Mouse (Mus musculus): ENCODE measurements around the gene Gm2174. TPM values are rescaled to one million over a fixed set of nuclear protein-coding genes. Genes with fewer than 3 reads are reported as not detected.

Gene Gm2174
- 0.99 and 1.6 TPM in 2 replicates for polyA plus RNA-seq (2015; fragmentation: Nextera tagmentation; extraction: Ambion mirVana)

DNA sequence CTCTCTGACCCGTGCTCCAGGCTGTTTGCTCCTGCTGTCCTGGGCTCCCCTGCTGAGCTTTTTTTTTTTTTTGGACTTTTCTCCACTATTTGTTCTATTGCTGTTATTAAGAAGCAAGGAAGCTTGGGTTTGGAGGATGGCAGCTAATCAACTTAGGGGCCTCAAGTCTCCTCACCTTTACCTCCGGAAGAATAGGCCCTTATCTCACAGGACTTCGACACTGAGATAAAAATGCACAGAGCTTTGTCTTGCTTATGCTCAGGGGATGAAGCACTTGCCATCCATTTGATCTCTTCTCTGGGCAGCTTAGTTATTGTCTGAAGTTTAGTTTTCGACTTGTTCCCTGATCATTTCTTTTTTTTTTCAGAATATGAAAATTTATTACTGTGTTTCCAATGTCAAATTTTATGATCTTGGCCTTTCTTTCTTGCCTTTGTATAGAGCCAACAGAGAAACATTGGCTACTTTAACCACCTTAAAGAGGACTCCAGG is at the start of gene Gm2174:
Gene Gm2174, plus strand, starts transcription at position 442 of the 492 bp plus-strand sequence.
- no peak for ATAC-seq (replicated peaks)
- Histone ChIP-seq H3K4me3 (no peak within 1 kb of the TSS), H3K9ac (no peak within 1 kb of the TSS), H3K27me3 (replicated peaks) (no peaks in the 10 kb centered on the region), H3K9me3 (no peaks in the 10 kb centered on the region), H3K36me3 (replicated peaks) (no peaks in the 10 kb centered on the region), H3K4me1 (no peaks in the 10 kb centered on the region), H3K27ac (no peak within 1 kb of the TSS), H3K4me2 (no peak within 1 kb of the TSS)
- WGBS = 74% methylated on average over 4 of the region's 4 CpGs

GRCm38 (mm10) chrX:56404646-56405045 is 43.1 kb upstream of the Gm2174 start:
- H3K27me3 ChIP-seq (replicated peaks) = no peaks in the 10 kb centered on the region
- H3K9me3 ChIP-seq = no peaks in the 10 kb centered on the region
- H3K4me3 ChIP-seq = no peak overlapping the region
- H3K27ac ChIP-seq = no peak overlapping the region
- H3K4me1 ChIP-seq = no peaks in the 10 kb centered on the region
- WGBS = 26% methylated on average over 2 of the region's 2 CpGs
- no peak for ATAC-seq (replicated peaks)
- no peak overlapping the region for H3K9ac ChIP-seq
- H3K36me3 ChIP-seq (replicated peaks) = no peaks in the 10 kb centered on the region
- H3K4me2 ChIP-seq = no peak overlapping the region

GRCm38 (mm10) chrX:56405482-56405881 is 42.3 kb upstream of the Gm2174 start:
- H3K4me2 ChIP-seq = no peak overlapping the region
- ATAC-seq (replicated peaks) = no peak
- H3K36me3 ChIP-seq (replicated peaks) = no peaks in the 10 kb centered on the region
- no peak overlapping the region for H3K4me3 ChIP-seq
- no peaks in the 10 kb centered on the region for H3K27me3 ChIP-seq (replicated peaks)
- WGBS = 60% methylated on average over 1 of the region's 1 CpGs
- H3K9me3 ChIP-seq = no peaks in the 10 kb centered on the region
- no peak overlapping the region for H3K9ac ChIP-seq
- H3K4me1 ChIP-seq = no peaks in the 10 kb centered on the region
- H3K27ac ChIP-seq = no peak overlapping the region

DNA sequence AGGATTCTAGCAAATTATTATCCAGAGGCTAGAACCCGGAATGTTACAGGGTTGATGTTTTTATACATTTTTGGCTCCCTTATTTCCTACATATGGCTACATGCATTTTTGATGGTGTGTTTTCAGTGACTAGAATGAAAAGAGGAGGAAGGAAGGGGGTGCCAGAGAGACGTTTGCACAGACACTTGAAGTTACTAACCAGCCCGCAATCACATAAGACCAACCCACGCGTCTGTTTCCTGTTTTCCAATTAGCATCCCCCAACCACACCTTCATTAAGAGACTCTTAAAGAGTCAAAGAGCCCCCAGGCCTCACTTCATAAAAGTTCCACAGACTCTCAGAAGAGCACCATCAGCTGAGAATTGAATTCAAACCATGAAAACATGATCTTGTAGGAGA is 41.6 kb upstream of the Gm2174 start:
- no peaks in the 10 kb centered on the region for H3K36me3 ChIP-seq (replicated peaks)
- 61% methylated on average over 5 of the region's 5 CpGs for WGBS

DNA sequence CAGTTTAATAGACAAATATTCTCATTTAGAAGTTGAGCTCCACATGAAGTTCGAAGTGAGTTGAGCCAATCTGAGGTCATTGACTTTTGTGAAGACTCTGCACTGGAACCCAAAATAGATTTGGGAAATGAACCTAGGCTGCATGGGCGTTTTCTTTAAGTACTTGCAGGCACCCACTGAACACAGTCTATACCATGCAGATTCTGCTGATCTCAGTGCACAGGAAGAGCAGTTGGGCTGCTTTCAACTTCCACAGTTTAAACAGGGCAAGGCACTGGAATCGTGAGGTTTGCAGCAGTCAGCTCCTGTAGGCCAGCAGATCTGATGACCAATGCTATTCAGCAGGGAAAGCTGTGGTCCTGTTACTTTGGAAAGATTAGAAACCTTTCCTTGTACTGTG is 31.5 kb upstream of the Gm2174 start:
- H3K4me3 ChIP-seq = no peak overlapping the region
- no peaks in the 10 kb centered on the region for H3K9me3 ChIP-seq
- WGBS = 65% methylated on average over 3 of the region's 3 CpGs
- ATAC-seq (replicated peaks) = no peak
- no peak overlapping the region for H3K4me2 ChIP-seq
- no peaks in the 10 kb centered on the region for H3K4me1 ChIP-seq
- H3K9ac ChIP-seq = no peak overlapping the region
- no peaks in the 10 kb centered on the region for H3K36me3 ChIP-seq (replicated peaks)
- H3K27ac ChIP-seq = no peak overlapping the region
- H3K27me3 ChIP-seq (replicated peaks) = no peaks in the 10 kb centered on the region

More for the DNA sequence above, 41.6 kb upstream of the Gm2174 start:
- ATAC-seq (replicated peaks) = no peak
- H3K9me3 ChIP-seq = no peaks in the 10 kb centered on the region
- no peak overlapping the region for H3K9ac ChIP-seq
- no peaks in the 10 kb centered on the region for H3K27me3 ChIP-seq (replicated peaks)
- no peaks in the 10 kb centered on the region for H3K4me1 ChIP-seq
- no peak overlapping the region for H3K27ac ChIP-seq
- H3K4me2 ChIP-seq = no peak overlapping the region
- no peak overlapping the region for H3K4me3 ChIP-seq

DNA sequence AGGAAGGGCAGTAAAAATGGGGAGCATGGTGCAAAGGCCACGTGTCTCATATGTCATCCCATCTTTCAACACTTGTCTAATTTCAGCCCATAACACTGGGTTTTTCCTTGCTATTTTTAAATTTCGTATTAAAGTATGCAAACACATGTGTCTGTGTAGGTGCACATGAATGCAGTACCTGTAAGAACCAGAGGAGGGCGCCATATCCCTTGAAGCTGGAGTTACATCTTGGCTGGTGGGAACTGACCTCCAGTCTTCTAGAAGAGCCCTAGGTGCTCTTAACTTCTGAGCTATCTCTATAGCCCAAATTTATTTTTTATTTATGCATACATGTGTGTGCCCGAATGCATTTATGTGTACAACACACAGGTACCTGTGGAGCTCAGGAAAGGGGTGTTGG is 30.2 kb upstream of the Gm2174 start:
- Histone ChIP-seq H3K4me1 (no peaks in the 10 kb centered on the region), H3K27me3 (replicated peaks) (no peaks in the 10 kb centered on the region), H3K9me3 (no peaks in the 10 kb centered on the region), H3K4me2 (no peak overlapping the region), H3K27ac (no peak overlapping the region), H3K36me3 (replicated peaks) (no peaks in the 10 kb centered on the region), H3K4me3 (no peak overlapping the region), H3K9ac (no peak overlapping the region)
- 69% methylated on average over 4 of the region's 4 CpGs for WGBS
- ATAC-seq (replicated peaks) = no peak

DNA sequence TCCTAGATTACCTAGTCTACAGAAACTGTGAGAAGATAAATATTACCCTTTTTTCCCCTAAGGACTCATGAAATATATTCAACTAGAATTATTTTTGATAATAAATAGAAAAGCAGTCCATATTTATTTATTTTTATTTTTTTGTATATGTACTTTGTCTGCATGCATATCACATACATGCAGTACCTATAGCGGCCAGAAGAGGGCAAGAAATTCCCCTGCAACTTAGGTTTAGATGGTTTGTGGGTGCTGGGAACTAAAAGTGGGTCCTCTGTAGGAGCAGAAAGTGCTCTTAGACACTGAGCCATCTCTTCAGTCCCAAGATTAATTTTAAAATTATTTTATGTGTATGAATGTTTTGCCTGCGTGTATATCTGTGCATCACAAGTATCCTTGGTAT is 17.2 kb upstream of the Gm2174 start:
- WGBS = 52% methylated on average over 2 of the region's 2 CpGs
- no peak overlapping the region for H3K27ac ChIP-seq
- no peak overlapping the region for H3K4me3 ChIP-seq
- no peak for ATAC-seq (replicated peaks)
- no peak overlapping the region for H3K9ac ChIP-seq
- H3K27me3 ChIP-seq (replicated peaks) = no peaks in the 10 kb centered on the region
- no peak overlapping the region for H3K4me2 ChIP-seq
- no peaks in the 10 kb centered on the region for H3K9me3 ChIP-seq
- H3K36me3 ChIP-seq (replicated peaks) = no peaks in the 10 kb centered on the region
- no peaks in the 10 kb centered on the region for H3K4me1 ChIP-seq

DNA sequence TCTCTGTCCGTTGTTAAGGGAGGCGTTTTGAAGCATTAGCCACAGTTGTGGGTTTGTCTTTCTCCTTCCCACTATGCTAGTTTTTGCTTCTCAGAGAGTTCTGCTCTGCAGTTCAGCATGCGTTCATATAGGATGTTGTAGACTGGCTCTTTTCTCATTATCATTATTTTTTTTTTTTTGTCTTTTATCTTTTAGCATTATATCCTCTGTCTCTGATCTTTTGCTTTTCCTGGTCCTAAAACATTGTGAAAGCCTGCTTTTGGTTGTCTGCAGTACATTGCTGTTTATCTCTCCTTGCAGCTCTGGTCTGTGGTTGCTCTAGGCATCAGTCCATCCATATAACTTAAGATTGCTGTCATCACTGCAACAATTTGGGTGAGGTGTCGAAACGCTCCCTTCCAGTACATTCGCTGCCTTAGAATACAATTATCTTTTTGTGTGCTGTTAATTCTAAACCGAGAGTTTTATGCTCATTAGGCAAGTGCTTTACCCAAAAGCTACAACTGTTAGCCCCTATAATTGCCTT is 11.9 kb upstream of the Gm2174 start:
- Histone ChIP-seq H3K9me3 (no peaks in the 10 kb centered on the region), H3K9ac (no peak overlapping the region), H3K36me3 (replicated peaks) (no peaks in the 10 kb centered on the region), H3K27ac (no peak overlapping the region), H3K4me1 (no peaks in the 10 kb centered on the region), H3K4me3 (no peak overlapping the region), H3K27me3 (replicated peaks) (no peaks in the 10 kb centered on the region), H3K4me2 (no peak overlapping the region)
- no peak for ATAC-seq (replicated peaks)
- 80% methylated on average over 7 of the region's 7 CpGs for WGBS

DNA sequence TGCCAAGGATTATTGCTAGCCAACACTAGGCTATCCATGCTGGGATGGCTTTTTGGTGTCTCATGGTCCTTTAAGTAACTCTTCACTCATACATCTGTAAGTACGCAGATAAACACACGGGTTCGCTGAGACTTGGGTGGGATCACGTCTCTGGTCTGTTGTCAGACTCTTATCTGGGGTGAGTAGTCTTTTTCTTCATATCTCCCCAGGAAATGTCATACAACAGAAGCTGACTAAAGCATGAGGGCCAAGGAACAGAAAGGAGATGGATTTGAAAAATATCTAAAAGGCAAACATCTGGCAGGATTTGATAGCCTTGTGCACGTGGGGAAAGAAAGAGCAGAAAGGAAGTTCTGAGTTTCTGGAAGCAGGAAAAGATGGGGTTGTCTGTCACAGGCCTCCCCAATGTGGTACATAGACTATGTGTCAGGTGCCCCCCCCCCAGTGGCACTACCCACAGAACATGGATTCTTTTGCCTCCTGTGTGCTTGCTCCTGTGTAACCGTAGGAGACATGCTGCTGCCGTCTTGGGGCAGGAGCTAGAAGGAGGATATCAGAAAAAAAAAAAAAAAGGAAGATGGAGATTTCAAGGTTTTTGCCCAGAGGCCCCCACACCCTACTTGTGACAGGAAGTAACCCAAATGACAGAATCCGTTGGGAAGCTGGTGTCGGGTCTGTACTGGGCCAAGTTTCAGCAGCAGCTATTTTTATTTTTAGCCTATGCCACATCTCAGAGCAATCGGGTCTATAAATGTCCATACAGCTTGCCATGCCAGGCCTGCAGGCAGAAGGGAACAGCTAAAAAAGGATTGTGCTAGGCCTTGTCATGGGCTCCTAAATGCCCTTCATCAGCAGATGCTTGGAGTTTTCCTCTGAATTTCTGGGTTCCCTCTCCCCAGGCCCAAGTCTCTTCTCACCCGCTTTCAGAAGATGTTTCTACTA is 1.0 kb upstream of the Gm2174 start:
- no peaks in the 10 kb centered on the region for H3K36me3 ChIP-seq (replicated peaks)
- 84% methylated on average over 11 of the region's 11 CpGs for WGBS

GRCm38 (mm10) chrX:56454671-56455371 is 7.1 kb downstream of the Gm2174 start, which contains the start of gene Ints6l:
Gene Ints6l (plus strand): TSS chrX:56454857.
- WGBS = 27% methylated on average over 22 of the region's 22 CpGs
- peak within 1 kb of the TSS; percentile 96 for H3K27ac ChIP-seq
- peak within 1 kb of the TSS; percentile 73 for H3K9ac ChIP-seq
- no peaks in the 10 kb centered on the region for H3K27me3 ChIP-seq (replicated peaks)
- peak within 1 kb of the TSS; percentile 58 for H3K4me3 ChIP-seq
- H3K36me3 ChIP-seq (replicated peaks) = no peaks in the 10 kb centered on the region
- no peaks in the 10 kb centered on the region for H3K9me3 ChIP-seq
- H3K4me1 ChIP-seq = 0 out of 2 replicates have a peak, but pooled peaks cover 3% of the 10 kb centered on the region
- ATAC-seq (replicated peaks) = peak; percentile 83
- H3K4me2 ChIP-seq = peak within 1 kb of the TSS; percentile 52

More for the DNA sequence above, 1.0 kb upstream of the Gm2174 start:
- ATAC-seq (replicated peaks) = no peak
- H3K4me1 ChIP-seq = no peaks in the 10 kb centered on the region
- H3K9me3 ChIP-seq = no peaks in the 10 kb centered on the region
- no peaks in the 10 kb centered on the region for H3K27me3 ChIP-seq (replicated peaks)
- no peak overlapping the region for H3K27ac ChIP-seq
- H3K4me2 ChIP-seq = no peak overlapping the region
- H3K4me3 ChIP-seq = no peak overlapping the region
- no peak overlapping the region for H3K9ac ChIP-seq

DNA sequence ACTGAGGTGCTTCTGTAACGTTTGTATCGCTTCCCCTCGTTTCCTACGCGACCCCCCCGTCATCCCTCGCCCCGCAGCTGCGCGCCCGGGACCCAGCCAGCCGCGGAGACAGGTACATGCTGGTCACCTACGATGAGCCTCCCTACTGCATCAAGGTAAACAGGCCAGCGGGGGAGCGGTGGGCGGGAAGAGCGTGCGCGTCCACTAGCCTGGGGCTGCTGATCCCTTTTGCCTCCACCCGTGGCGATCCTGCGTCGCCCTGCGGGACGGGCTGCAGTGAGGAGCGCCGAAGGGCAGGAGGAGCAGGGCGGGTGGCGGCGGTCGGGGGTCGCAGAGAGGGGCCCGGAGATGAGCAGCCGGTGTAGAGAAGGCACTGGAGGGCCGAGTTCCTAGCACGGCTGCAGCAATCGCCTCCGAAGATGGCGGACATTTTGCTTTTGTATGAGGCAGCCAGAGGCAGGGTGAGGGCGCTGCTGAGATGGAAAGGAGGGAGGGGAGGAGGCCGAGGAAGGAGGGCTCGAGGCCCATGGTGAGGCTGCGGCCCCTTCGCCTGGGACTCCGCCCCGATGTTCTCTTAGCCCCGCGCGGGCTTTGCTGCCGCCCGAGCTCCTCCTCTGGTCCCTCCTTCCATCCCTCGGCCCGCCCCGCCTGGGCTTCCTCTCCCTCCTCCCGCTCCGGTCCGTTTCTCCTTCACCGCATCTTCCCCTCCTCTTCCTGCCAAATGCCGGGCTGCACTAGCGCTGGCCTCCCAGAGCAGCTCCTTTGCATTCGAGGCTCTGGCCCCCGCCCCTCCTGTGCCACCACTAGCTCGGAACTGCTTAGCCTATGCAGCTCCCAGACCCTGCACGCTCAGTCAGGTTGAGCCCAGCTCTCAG is 7.8 kb downstream of the Gm2174 start:
- peak overlapping the region; percentile 96 for H3K27ac ChIP-seq
- H3K4me2 ChIP-seq = peak overlapping the region; percentile 52
- H3K36me3 ChIP-seq (replicated peaks) = no peaks in the 10 kb centered on the region
- peak overlapping the region; percentile 73 for H3K9ac ChIP-seq
- peak; percentile 97 for ATAC-seq (replicated peaks)
- H3K9me3 ChIP-seq = no peaks in the 10 kb centered on the region
- H3K4me3 ChIP-seq = peak overlapping the region; percentile 58
- H3K4me1 ChIP-seq = 0 out of 2 replicates have a peak, but pooled peaks cover 3% of the 10 kb centered on the region
- 20% methylated on average over 56 of the region's 65 CpGs for WGBS
- H3K27me3 ChIP-seq (replicated peaks) = no peaks in the 10 kb centered on the region
